Mouse (Mus musculus) liver, postnatal 0 days (tissue): ENCODE data around the gene Pes1.
"Not testable (repeated sequence)": the region's sequence is repeated elsewhere in the genome, so short reads cannot be mapped to it uniquely, and the experiment has no call there.

Source experiments
- CTCF ChIP-seq: sonication (generic); IDR thresholded peaks from 2 replicates; pipeline ENCODE4 v1.5.1; 2016; ENCODE audit warnings: antibody characterized with exemption, low read depth
- EP300 ChIP-seq: IDR thresholded peaks from 2 replicates; pipeline ENCODE4 v1.6.1; 2016; ENCODE audit warnings: antibody characterized with exemption, low read depth, mild to moderate bottlenecking

- not testable (repeated sequence) for TF ChIP-seq CTCF, EP300
Measured at GRCm38 (mm10) chr11:3955371-3955770, 8.4 kb upstream of the Pes1 start.
